Mouse (Mus musculus): Measurements from ENCODE around the gene Gm21981. TPM values are rescaled to one million over a fixed set of nuclear protein-coding genes. Genes with fewer than 3 reads are reported as not detected.

The Gm21981 gene
- polyA plus RNA-seq (2014; fragmentation: Illumina TruSeq; extraction: RNeasy Lipid Tissue Mini Kit (QIAGEN cat#74804); ENCODE audit: low replicate concordance), result not detected

GRCm38 (mm10) chr17:47694442-47694502 lies at the start of gene Gm21981:
Gene Gm21981 (minus strand): TSS chr17:47694455.

GRCm38 (mm10) chr17:47736856-47737255 lies 42.6 kb upstream of the Gm21981 start, which contains the start of gene Tfeb:
Gene Tfeb (plus strand): TSS chr17:47737030.

DNA sequence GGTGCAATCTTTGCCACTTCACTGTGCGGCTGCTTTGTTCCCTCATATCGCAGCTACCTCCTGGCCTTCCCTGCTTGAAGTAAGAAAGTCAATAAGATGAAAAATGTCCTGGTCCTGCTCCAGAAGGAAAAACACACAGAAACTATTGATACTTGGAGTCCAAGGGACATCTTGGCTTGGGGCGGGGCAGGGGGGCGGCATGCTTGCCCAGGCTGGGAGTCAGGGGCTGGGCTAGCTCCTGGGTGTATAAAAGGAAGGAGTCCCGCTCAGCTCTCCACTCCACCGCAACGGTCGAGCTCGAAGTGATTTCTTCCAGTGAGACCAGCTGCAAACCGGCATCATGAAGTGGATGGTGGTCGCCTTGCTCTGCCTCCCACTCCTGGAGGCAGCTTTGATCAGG lies 32.3 kb upstream of the Gm21981 start, which contains the start of gene Pgc:
Pgc (plus strand) TSS at position 277 of the 400 bp plus-strand sequence.

DNA sequence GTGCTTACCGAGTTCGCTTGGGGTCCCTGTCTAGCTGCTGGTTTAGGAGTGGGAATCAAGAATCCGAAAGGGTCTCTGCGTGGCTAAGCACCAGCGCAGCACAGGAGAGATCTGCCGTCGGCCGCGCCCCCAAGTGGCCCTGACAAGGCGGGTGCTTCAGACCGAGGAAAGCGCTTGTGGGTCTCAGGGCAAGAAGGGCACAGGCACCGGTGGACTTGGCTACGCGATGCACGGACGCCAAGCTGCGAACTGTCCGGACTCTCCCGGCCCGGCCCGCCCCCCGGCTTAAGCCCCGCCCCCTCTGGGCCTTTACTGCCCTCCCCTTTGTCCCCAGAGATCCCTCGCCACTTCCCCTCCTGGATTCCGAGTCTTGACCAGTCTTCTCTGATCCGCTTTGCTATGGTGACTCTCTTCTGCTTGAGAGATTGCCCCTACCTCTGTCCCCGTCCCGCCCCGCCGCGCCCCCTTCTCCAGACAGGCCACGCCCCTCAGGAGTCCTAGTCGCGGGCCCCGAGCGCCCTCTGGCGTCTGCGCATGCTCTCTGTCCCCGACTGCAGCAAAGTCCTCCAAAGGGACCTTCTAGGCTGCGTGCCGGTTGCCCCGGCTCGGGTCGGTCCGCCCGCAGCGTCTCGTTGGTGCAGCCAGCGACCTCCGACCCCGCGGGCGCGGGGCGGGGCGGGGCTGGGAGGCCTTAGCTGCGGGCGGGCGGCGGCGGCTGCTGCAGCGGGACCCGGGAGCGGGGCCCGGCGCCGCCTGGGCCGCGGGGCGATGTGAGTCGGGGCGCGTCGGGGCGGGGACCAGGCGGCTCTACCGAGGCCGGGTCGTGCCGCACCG lies 465 bp upstream of the Gm21981 start, which contains the start of gene Prickle4:
Prickle4 (minus strand) TSS at position 234 of the 834 bp plus-strand sequence.

DNA sequence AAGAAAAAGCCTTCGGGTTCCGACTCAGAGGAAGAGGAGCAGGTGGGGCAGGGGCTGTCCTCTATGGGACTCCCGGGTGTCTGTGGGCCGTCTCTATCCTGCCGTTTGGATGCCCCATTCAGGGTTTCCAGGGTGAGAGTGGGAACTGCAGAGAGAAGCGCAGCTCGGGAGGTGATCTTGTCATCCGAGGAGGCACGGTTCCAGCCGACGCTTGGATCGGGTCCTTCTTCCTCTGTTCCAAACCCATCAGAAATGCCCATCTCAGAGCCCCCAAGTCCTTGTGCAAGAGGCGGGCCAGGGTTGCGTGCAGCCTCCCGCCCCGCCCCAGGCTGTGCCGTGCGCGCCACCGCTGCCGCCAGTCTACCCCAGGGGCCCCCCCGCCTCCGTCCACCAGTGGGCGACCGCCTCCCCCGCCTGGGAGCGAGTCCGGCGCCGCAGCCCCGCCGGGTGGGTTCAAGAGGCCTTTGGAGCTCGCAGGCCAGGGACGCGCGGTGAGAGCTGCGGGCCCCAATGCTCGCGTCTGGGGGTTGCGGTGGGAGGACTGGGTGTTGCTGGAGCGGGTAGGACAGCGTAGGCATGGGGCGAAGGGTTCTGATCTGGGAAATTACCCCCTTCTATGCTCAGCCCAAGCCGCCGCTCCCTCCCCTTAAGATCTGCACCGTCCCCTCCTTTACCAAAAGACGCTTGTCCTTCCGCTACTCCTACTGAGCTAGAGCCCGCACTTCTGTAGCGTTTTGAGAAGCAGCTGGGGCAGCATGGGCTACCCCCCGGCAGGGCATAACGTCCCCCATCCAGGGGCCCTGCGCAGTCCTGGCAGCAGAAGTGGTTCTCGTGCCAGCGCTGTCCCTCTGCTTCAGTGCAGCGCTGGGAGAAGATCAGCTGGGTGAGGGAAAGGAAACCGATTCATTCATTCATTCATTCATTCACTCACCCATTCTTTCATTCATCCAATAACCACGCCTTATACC lies 5.4 kb downstream of the Gm21981 start, which contains the start of gene Frs3:
Frs3 (plus strand) TSS at position 423 of the 968 bp plus-strand sequence.

GRCm38 (mm10) chr17:47688344-47688607 lies 6.0 kb downstream of the Gm21981 start, which contains the start of gene Tomm6:
Gene Tomm6 (minus strand): TSS chr17:47688386.

Other genes with a start within 250 kb of the Gm21981 start
- gene Taf8, start 192.2 kb downstream of the Gm21981 start, polyA plus RNA-seq (2014; fragmentation: Illumina TruSeq; extraction: RNeasy Lipid Tissue Mini Kit (QIAGEN cat#74804); ENCODE audit: low replicate concordance), result 3.7 TPM
- gene Ccnd3, start 189.4 kb downstream of the Gm21981 start, polyA plus RNA-seq (2014; fragmentation: Illumina TruSeq; extraction: RNeasy Lipid Tissue Mini Kit (QIAGEN cat#74804); ENCODE audit: low replicate concordance), result 1.9 TPM
- 0.45 TPM for gene Bysl, start 83.0 kb downstream of the Gm21981 start, polyA plus RNA-seq (2014; fragmentation: Illumina TruSeq; extraction: RNeasy Lipid Tissue Mini Kit (QIAGEN cat#74804); ENCODE audit: low replicate concordance)
- gene Med20, start 82.9 kb downstream of the Gm21981 start, polyA plus RNA-seq (2014; fragmentation: Illumina TruSeq; extraction: RNeasy Lipid Tissue Mini Kit (QIAGEN cat#74804); ENCODE audit: low replicate concordance), result 11.1 TPM
- gene Gm20517, start 82.9 kb downstream of the Gm21981 start, polyA plus RNA-seq (2014; fragmentation: Illumina TruSeq; extraction: RNeasy Lipid Tissue Mini Kit (QIAGEN cat#74804); ENCODE audit: low replicate concordance), result 0.37 TPM
- gene Usp49, start 63.8 kb downstream of the Gm21981 start, polyA plus RNA-seq (2014; fragmentation: Illumina TruSeq; extraction: RNeasy Lipid Tissue Mini Kit (QIAGEN cat#74804); ENCODE audit: low replicate concordance), result 6.0 TPM
- 9.0 TPM for gene Tomm6, start 6.1 kb downstream of the Gm21981 start, polyA plus RNA-seq (2014; fragmentation: Illumina TruSeq; extraction: RNeasy Lipid Tissue Mini Kit (QIAGEN cat#74804); ENCODE audit: low replicate concordance)
- gene Frs3, start 5.4 kb downstream of the Gm21981 start, polyA plus RNA-seq (2014; fragmentation: Illumina TruSeq; extraction: RNeasy Lipid Tissue Mini Kit (QIAGEN cat#74804); ENCODE audit: low replicate concordance), result 0.67 TPM
- gene Prickle4, start 281 bp upstream of the Gm21981 start, polyA plus RNA-seq (2014; fragmentation: Illumina TruSeq; extraction: RNeasy Lipid Tissue Mini Kit (QIAGEN cat#74804); ENCODE audit: low replicate concordance), result not detected
- not detected for gene Pgc, start 32.4 kb upstream of the Gm21981 start, polyA plus RNA-seq (2014; fragmentation: Illumina TruSeq; extraction: RNeasy Lipid Tissue Mini Kit (QIAGEN cat#74804); ENCODE audit: low replicate concordance)
- gene Tfeb, start 42.6 kb upstream of the Gm21981 start, polyA plus RNA-seq (2014; fragmentation: Illumina TruSeq; extraction: RNeasy Lipid Tissue Mini Kit (QIAGEN cat#74804); ENCODE audit: low replicate concordance), result not detected
- not detected for gene Mdfi, start 140.2 kb upstream of the Gm21981 start, polyA plus RNA-seq (2014; fragmentation: Illumina TruSeq; extraction: RNeasy Lipid Tissue Mini Kit (QIAGEN cat#74804); ENCODE audit: low replicate concordance)
- gene Foxp4, start 230.2 kb upstream of the Gm21981 start, polyA plus RNA-seq (2014; fragmentation: Illumina TruSeq; extraction: RNeasy Lipid Tissue Mini Kit (QIAGEN cat#74804); ENCODE audit: low replicate concordance), result 0.19 TPM

All from small intestine, adult 10 weeks (tissue).